Mouse (Mus musculus) neural tube, embryonic 14.5 days (tissue): ENCODE measurements at regions not wholly inside any gene's neighbourhood (a gene's known extent, or its start where the extent isn't known, plus 50 kb on each side); places are given as distances from the start of the nearest gene placed in this dataset.
A peak's percentile ranks its signal among the peaks of the same experiment; 100 is the strongest.
"Not testable (repeated sequence)": the region's sequence is repeated elsewhere in the genome, so short reads cannot be mapped to it uniquely, and the experiment has no call there.

Source experiments
- ATAC-seq: fragments of 200-750 bp; cut with Nextera tagmentation; 2 replicates; pipeline ENCODE4 v1.8.0; 2017; ENCODE audit warnings: low read depth, mild to moderate bottlenecking, moderate TSS enrichment, moderate library complexity
- H3K27ac ChIP-seq: fragments of 300-500 bp; sonication (generic); 2 replicates; pipeline ENCODE4 v1.5.1; 2014; ENCODE audit warnings: low read depth, mild to moderate bottlenecking, control low read depth, low read length, moderate library complexity, mixed read lengths
- H3K27me3 ChIP-seq: fragments of 300-500 bp; sonication (generic); 2 replicates; pipeline ENCODE4 v1.6.1; 2014; ENCODE audit warnings: low read length; ENCODE audit not compliant: control insufficient read depth, insufficient read depth
- H3K36me3 ChIP-seq: fragments of 300-500 bp; sonication (generic); 2 replicates; pipeline ENCODE4 v1.6.1; 2014; ENCODE audit warnings: low read length, mixed read lengths; ENCODE audit not compliant: control insufficient read depth, insufficient read depth
- H3K4me1 ChIP-seq: fragments of 300-500 bp; sonication (generic); 2 replicates; pipeline ENCODE4 v1.6.1; 2014; ENCODE audit warnings: low read length; ENCODE audit not compliant: control insufficient read depth, insufficient read depth
- H3K4me2 ChIP-seq: fragments of 300-500 bp; sonication (generic); 2 replicates; pipeline ENCODE4 v1.6.1; 2014; ENCODE audit warnings: mild to moderate bottlenecking, low read depth, low read length, control low read depth
- H3K4me3 ChIP-seq: fragments of 300-500 bp; sonication (generic); 2 replicates; pipeline ENCODE4 v1.5.1; 2014; ENCODE audit warnings: low read depth, low read length, control low read depth, mixed read lengths
- H3K9ac ChIP-seq: fragments of 300-500 bp; sonication (generic); replicated peaks from 2 replicates; pipeline ENCODE4 v1.6.1; 2014; ENCODE audit warnings: low read depth, mild to moderate bottlenecking, control low read depth, low read length, mixed read lengths
- H3K9me3 ChIP-seq: fragments of 300-500 bp; sonication (generic); 2 replicates; pipeline ENCODE4 v1.6.1; 2016; ENCODE audit warnings: low read length; ENCODE audit not compliant: control insufficient read depth
- WGBS: fragments of 180-500 bp; shearing (Covaris S2); extraction: QIAGEN DNeasy Blood & Tissue Kit; methylation state at CpG from one replicate; pipeline ENCODE4 v1.1.7; 2014; 5-methylcytosine and 5-hydroxymethylcytosine counted together

- Histone ChIP-seq H3K9ac (no peak overlapping the region), H3K27ac (no peak overlapping the region), H3K36me3 (no peaks in the 10 kb centered on the region), H3K4me3 (no peak overlapping the region), H3K9me3 (no peaks in the 10 kb centered on the region), H3K4me2 (no peak overlapping the region), H3K27me3 (no peaks in the 10 kb centered on the region), H3K4me1 (no peaks in the 10 kb centered on the region)
- WGBS: 75% methylated on average over 5 of the region's 5 CpGs
- no peak for ATAC-seq
These were observed 59.8 kb upstream of the Tnfrsf21 start for GRCm38 (mm10) chr17:42956588-42956987.

- ATAC-seq: no peak
- no peak overlapping the region for H3K4me3 ChIP-seq
- H3K9me3 ChIP-seq: no peaks in the 10 kb centered on the region
- no peaks in the 10 kb centered on the region for H3K27me3 ChIP-seq
- no peak overlapping the region for H3K9ac ChIP-seq
- H3K27ac ChIP-seq: no peak overlapping the region
- no peaks in the 10 kb centered on the region for H3K4me1 ChIP-seq
- WGBS: 45% methylated on average over 2 of the region's 2 CpGs
- H3K36me3 ChIP-seq: no peaks in the 10 kb centered on the region
- H3K4me2 ChIP-seq: no peak overlapping the region
These were observed 61.6 kb upstream of the Tnfrsf21 start for GRCm38 (mm10) chr17:42954722-42955121.

- 89% methylated on average over 2 of the region's 2 CpGs for WGBS
- no peaks in the 10 kb centered on the region for H3K27me3 ChIP-seq
- no peak for ATAC-seq
- H3K4me3 ChIP-seq: no peak overlapping the region
- no peak overlapping the region for H3K27ac ChIP-seq
- H3K4me1 ChIP-seq: no peaks in the 10 kb centered on the region
- H3K9me3 ChIP-seq: no peaks in the 10 kb centered on the region
- no peak overlapping the region for H3K4me2 ChIP-seq
- H3K36me3 ChIP-seq: no peaks in the 10 kb centered on the region
- H3K9ac ChIP-seq: no peak overlapping the region
These were observed 68.0 kb upstream of the Cd2ap start for GRCm38 (mm10) chr17:42944453-42944852.

GRCm38 (mm10) chr17:42943272-42943696 lies 66.8 kb upstream of the Cd2ap start:
- no peak overlapping the region for H3K9ac ChIP-seq
- H3K9me3 ChIP-seq: no peaks in the 10 kb centered on the region
- H3K36me3 ChIP-seq: no peaks in the 10 kb centered on the region
- no peaks in the 10 kb centered on the region for H3K4me1 ChIP-seq
- H3K27ac ChIP-seq: no peak overlapping the region
- WGBS: 8% methylated on average over 9 of the region's 9 CpGs
- H3K4me3 ChIP-seq: no peak overlapping the region
- H3K27me3 ChIP-seq: no peaks in the 10 kb centered on the region
- peak; percentile 81 for ATAC-seq
- H3K4me2 ChIP-seq: peak overlapping the region; percentile 24; the same call in 1 of the 2 replicates

GRCm38 (mm10) chr17:42939476-42939875 lies 63.0 kb upstream of the Cd2ap start:
- Histone ChIP-seq H3K9me3 (no peaks in the 10 kb centered on the region), H3K9ac (no peak overlapping the region), H3K27me3 (no peaks in the 10 kb centered on the region), H3K4me2 (no peak overlapping the region), H3K4me3 (no peak overlapping the region), H3K4me1 (no peaks in the 10 kb centered on the region), H3K36me3 (no peaks in the 10 kb centered on the region), H3K27ac (no peak overlapping the region)
- 83% methylated on average over 7 of the region's 7 CpGs for WGBS
- ATAC-seq: no peak

GRCm38 (mm10) chr17:42938579-42938978 lies 62.1 kb upstream of the Cd2ap start:
- H3K27me3 ChIP-seq: no peaks in the 10 kb centered on the region
- H3K4me1 ChIP-seq: no peaks in the 10 kb centered on the region
- ATAC-seq: no peak
- no peak overlapping the region for H3K9ac ChIP-seq
- no peaks in the 10 kb centered on the region for H3K36me3 ChIP-seq
- H3K9me3 ChIP-seq: no peaks in the 10 kb centered on the region
- no peak overlapping the region for H3K4me2 ChIP-seq
- 81% methylated on average over 1 of the region's 1 CpGs for WGBS
- H3K27ac ChIP-seq: no peak overlapping the region
- H3K4me3 ChIP-seq: no peak overlapping the region

- not testable (repeated sequence) for H3K4me3 ChIP-seq, H3K36me3 ChIP-seq, H3K27me3 ChIP-seq, ATAC-seq, H3K4me1 ChIP-seq, H3K9ac ChIP-seq, H3K4me2 ChIP-seq, H3K9me3 ChIP-seq, H3K27ac ChIP-seq
- whole genome bisulfite sequencing: 94% methylated on average over 3 of the region's 3 CpGs
These were observed 61.0 kb upstream of the Cd2ap start for GRCm38 (mm10) chr17:42937480-42937879.

- H3K9me3 ChIP-seq: no peaks in the 10 kb centered on the region
- no peak overlapping the region for H3K27ac ChIP-seq
- no peak overlapping the region for H3K4me2 ChIP-seq
- ATAC-seq: no peak
- H3K36me3 ChIP-seq: no peaks in the 10 kb centered on the region
- 67% methylated on average over 3 of the region's 3 CpGs for WGBS
- H3K9ac ChIP-seq: no peak overlapping the region
- no peaks in the 10 kb centered on the region for H3K4me1 ChIP-seq
- H3K4me3 ChIP-seq: no peak overlapping the region
- H3K27me3 ChIP-seq: no peaks in the 10 kb centered on the region
These were observed 57.6 kb upstream of the Cd2ap start for GRCm38 (mm10) chr17:42934068-42934467.

GRCm38 (mm10) chr17:42933335-42934004 lies 57.0 kb upstream of the Cd2ap start:
- ATAC-seq: no peak
- H3K4me1 ChIP-seq: no peaks in the 10 kb centered on the region
- H3K27me3 ChIP-seq: no peaks in the 10 kb centered on the region
- WGBS: 75% methylated on average over 7 of the region's 7 CpGs
- H3K9me3 ChIP-seq: no peaks in the 10 kb centered on the region
- H3K4me3 ChIP-seq: no peak overlapping the region
- H3K27ac ChIP-seq: no peak overlapping the region
- H3K4me2 ChIP-seq: no peak overlapping the region
- no peaks in the 10 kb centered on the region for H3K36me3 ChIP-seq
- H3K9ac ChIP-seq: no peak overlapping the region
